Mouse (Mus musculus): ENCODE results near the gene Mllt3.

The Mllt3 gene

GRCm38 (mm10) chr4:87774515-87774914, 258.6 kb downstream of the Mllt3 start:
- no peak for DNase-seq (ENCODE audit: low spot score)

- DNase-seq (ENCODE audit: low spot score) = no peak
Observed at GRCm38 (mm10) chr4:87767711-87768561, 265.2 kb downstream of the Mllt3 start.

- no peak for DNase-seq (ENCODE audit: low spot score)
Observed at GRCm38 (mm10) chr4:87765729-87766128, 267.4 kb downstream of the Mllt3 start.

- DNase-seq (ENCODE audit: low spot score) = no peak
Observed at GRCm38 (mm10) chr4:87761075-87761474, 272.1 kb downstream of the Mllt3 start.

GRCm38 (mm10) chr4:87760297-87760696, 272.9 kb downstream of the Mllt3 start:
- no peak for DNase-seq (ENCODE audit: low spot score)

- no peak for DNase-seq (ENCODE audit: low spot score)
Observed at GRCm38 (mm10) chr4:87759625-87760024, 273.5 kb downstream of the Mllt3 start.

- no peak for DNase-seq (ENCODE audit: low spot score)
Observed at GRCm38 (mm10) chr4:87759110-87759509, 274.1 kb downstream of the Mllt3 start.

GRCm38 (mm10) chr4:87751515-87751864, 281.7 kb downstream of the Mllt3 start:
- DNase-seq (ENCODE audit: low spot score) = no peak

GRCm38 (mm10) chr4:87750856-87751514, 282.2 kb downstream of the Mllt3 start:
- no peak for DNase-seq (ENCODE audit: low spot score)

- DNase-seq (ENCODE audit: low spot score) = no peak
Observed at GRCm38 (mm10) chr4:87749532-87750234, 283.5 kb downstream of the Mllt3 start.

- DNase-seq (ENCODE audit: low spot score) = no peak
Observed at GRCm38 (mm10) chr4:87745016-87745645, 288.0 kb downstream of the Mllt3 start.

- DNase-seq (ENCODE audit: low spot score) = no peak
Observed at GRCm38 (mm10) chr4:87739524-87740128, 293.5 kb downstream of the Mllt3 start.

- no peak for DNase-seq (ENCODE audit: low spot score)
Observed at GRCm38 (mm10) chr4:87739104-87739503, 294.1 kb downstream of the Mllt3 start.

GRCm38 (mm10) chr4:87737201-87737806, 295.9 kb downstream of the Mllt3 start:
- DNase-seq (ENCODE audit: low spot score) = peak; percentile 19

- no peak for DNase-seq (ENCODE audit: low spot score)
Observed at GRCm38 (mm10) chr4:87736779-87737178, 296.4 kb downstream of the Mllt3 start.

- no peak for DNase-seq (ENCODE audit: low spot score)
Observed at GRCm38 (mm10) chr4:87731118-87731672, 302.0 kb downstream of the Mllt3 start.

- no peak for DNase-seq (ENCODE audit: low spot score)
Observed at GRCm38 (mm10) chr4:87728581-87728980, 304.6 kb downstream of the Mllt3 start.

GRCm38 (mm10) chr4:87723448-87723847, 309.7 kb downstream of the Mllt3 start:
- no peak for DNase-seq (ENCODE audit: low spot score)
